Mouse (Mus musculus) midbrain, postnatal 0 days (tissue): Measurements from ENCODE around the gene Bcas1. TPM values are rescaled to one million over a fixed set of nuclear protein-coding genes. Genes with fewer than 3 reads are reported as not detected.

Source experiments
- ATAC-seq: fragments of 200-750 bp; cut with Nextera tagmentation; 2 replicates; pipeline ENCODE4 v1.8.0; 2017; ENCODE audit warnings: moderate number of reproducible peaks, mild to moderate bottlenecking, moderate TSS enrichment, moderate library complexity; ENCODE audit not compliant: low FRiP score
- DNase-seq: peaks from one replicate; pipeline ENCODE4 v3.0.0-alpha.2; 2015; ENCODE audit warnings: low spot score
- H3K27ac ChIP-seq: fragments of 300-500 bp; sonication (generic); 2 replicates; pipeline ENCODE4 v1.5.1; 2014; ENCODE audit warnings: low read depth, mild to moderate bottlenecking, low read length, mixed read lengths
- H3K27me3 ChIP-seq: fragments of 300-500 bp; sonication (generic); 2 replicates; pipeline ENCODE4 v1.6.1; 2014; ENCODE audit warnings: low read length, control low read depth, mixed read lengths; ENCODE audit not compliant: insufficient read depth
- H3K36me3 ChIP-seq: fragments of 300-500 bp; sonication (generic); 2 replicates; pipeline ENCODE4 v1.6.1; 2014; ENCODE audit warnings: low read length, control low read depth, mixed read lengths; ENCODE audit not compliant: insufficient read depth
- H3K4me1 ChIP-seq: fragments of 300-500 bp; sonication (generic); 2 replicates; pipeline ENCODE4 v1.6.1; 2014; ENCODE audit warnings: mild to moderate bottlenecking, control low read depth, antibody characterized with exemption, low read length, mixed read lengths; ENCODE audit not compliant: insufficient read depth
- H3K4me2 ChIP-seq: fragments of 300-500 bp; sonication (generic); 2 replicates; pipeline ENCODE4 v1.6.1; 2014; ENCODE audit warnings: low read depth, mild to moderate bottlenecking, low read length, mixed read lengths; ENCODE audit not compliant: poor library complexity, severe bottlenecking
- H3K4me3 ChIP-seq: fragments of 300-500 bp; sonication (generic); 2 replicates; pipeline ENCODE4 v1.5.1; 2014; ENCODE audit warnings: low read depth, mild to moderate bottlenecking, low read length, moderate library complexity
- H3K9ac ChIP-seq: fragments of 300-500 bp; sonication (generic); replicated peaks from 2 replicates; pipeline ENCODE4 v1.6.1; 2014; ENCODE audit warnings: mild to moderate bottlenecking, low read length, moderate library complexity, mixed read lengths; ENCODE audit not compliant: poor library complexity, severe bottlenecking
- H3K9me3 ChIP-seq: fragments of 300-500 bp; sonication (generic); 2 replicates; pipeline ENCODE4 v1.6.1; 2016; ENCODE audit warnings: low read length, control low read depth
- CTCF ChIP-seq: IDR thresholded peaks from 2 replicates; pipeline ENCODE4 v1.5.1; 2016; ENCODE audit warnings: antibody characterized with exemption, mild to moderate bottlenecking
- WGBS: fragments of 180-500 bp; shearing (Covaris S2); extraction: QIAGEN DNeasy Blood & Tissue Kit; methylation state at CpG from one replicate; pipeline ENCODE4 v1.1.7; 2014; 5-methylcytosine and 5-hydroxymethylcytosine counted together
- polyA plus RNA-seq: library from polyadenylated mRNA; unstranded; fragments of >200 nt; fragmentation: Nextera tagmentation; extraction: Ambion mirVana; gene quantifications from 2 replicates; pipeline ENCODE4 v1.2.1, GENCODE M21; 2015
- total RNA-seq: library from RNA; depleted of rRNA; stranded (reverse); fragments of >200 nt; gene quantifications from 2 replicates; pipeline ENCODE4 v1.2.3, GENCODE M21; 2014

The Bcas1 gene
- total and polyA plus RNA-seq, 2 experiments from 2014 or later = 7.5 to 9.6 TPM

DNA sequence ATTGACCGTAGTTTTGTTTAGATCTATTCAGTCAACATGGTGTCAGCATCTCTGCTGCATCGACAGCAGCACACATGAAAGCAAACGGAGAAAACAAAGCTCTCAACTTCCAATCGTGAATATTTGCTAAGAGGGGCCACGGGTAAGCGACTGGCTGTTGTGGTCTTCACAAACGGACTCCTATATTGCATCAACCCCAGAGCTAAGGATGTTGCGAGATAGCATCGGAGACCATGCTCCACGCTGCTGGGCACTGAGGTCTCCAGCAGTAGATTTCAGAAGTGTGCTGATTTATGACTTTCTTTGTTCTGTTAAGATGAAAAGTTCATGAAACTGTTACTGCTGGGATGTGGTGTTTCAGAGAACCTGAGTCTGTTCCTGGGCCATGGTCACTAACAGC is 54.3 kb downstream of the Bcas1 start:
- DNase-seq (no peak), ATAC-seq (no peak)
- Histone ChIP-seq H3K9me3 (no peaks in the 10 kb centered on the region), H3K4me1 (no peaks in the 10 kb centered on the region), H3K27me3 (no peaks in the 10 kb centered on the region), H3K9ac (no peak overlapping the region), H3K36me3 (no peaks in the 10 kb centered on the region), H3K4me2 (no peak overlapping the region), H3K4me3 (no peak overlapping the region), H3K27ac (no peak overlapping the region)
- WGBS = 94% methylated on average over 10 of the region's 10 CpGs
- no peak for TF ChIP-seq CTCF

DNA sequence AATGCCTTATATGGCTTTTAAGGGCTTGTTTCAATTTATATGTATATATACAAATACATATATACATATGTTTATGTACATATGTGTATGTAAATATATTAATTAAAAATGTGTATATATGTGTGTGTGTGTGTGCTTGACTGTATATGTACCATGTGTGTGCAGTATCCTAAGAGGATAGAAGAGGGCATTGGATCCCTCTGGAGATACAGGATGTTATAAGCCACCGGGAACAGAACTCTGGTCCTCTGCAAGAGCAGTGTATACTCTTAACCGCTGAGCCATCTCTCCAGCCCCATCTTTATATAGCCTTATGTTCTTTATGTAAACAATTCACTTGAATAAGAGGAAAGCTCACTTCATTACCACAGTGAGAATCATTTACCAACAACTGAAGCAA is 62.0 kb downstream of the Bcas1 start:
- Histone ChIP-seq H3K9ac (no peak overlapping the region), H3K4me1 (no peaks in the 10 kb centered on the region), H3K4me3 (no peak overlapping the region), H3K27ac (no peak overlapping the region), H3K4me2 (no peak overlapping the region), H3K9me3 (no peaks in the 10 kb centered on the region), H3K27me3 (no peaks in the 10 kb centered on the region), H3K36me3 (no peaks in the 10 kb centered on the region)
- DNase-seq (no peak), ATAC-seq (no peak)
- 100% methylated on average over 2 of the region's 2 CpGs for WGBS
- no peak for TF ChIP-seq CTCF

DNA sequence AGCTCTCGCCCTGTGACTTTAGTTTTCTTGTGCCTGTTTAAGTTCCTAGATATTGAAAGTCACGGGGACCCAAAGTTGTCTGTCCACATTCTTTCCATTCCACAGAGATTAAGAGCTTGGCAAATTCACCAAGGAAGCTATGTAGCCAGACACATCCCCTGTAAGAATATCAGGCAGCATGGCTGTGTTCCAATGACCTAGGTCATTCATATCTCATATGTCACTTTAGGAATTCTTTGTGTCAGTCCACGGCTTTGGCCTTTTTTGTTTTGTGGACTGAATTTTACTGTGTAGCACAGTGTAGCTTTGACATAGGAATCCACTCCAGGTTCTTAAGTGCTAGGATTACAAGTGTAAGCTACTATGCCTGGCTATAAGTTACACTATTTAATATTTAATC is 62.4 kb downstream of the Bcas1 start:
- Histone ChIP-seq H3K9me3 (no peaks in the 10 kb centered on the region), H3K4me1 (no peaks in the 10 kb centered on the region), H3K4me3 (no peak overlapping the region), H3K27me3 (no peaks in the 10 kb centered on the region), H3K4me2 (no peak overlapping the region), H3K9ac (no peak overlapping the region), H3K27ac (no peak overlapping the region), H3K36me3 (no peaks in the 10 kb centered on the region)
- ATAC-seq (no peak), DNase-seq (no peak)
- WGBS = 90% methylated on average over 3 of the region's 3 CpGs
- TF ChIP-seq CTCF = no peak

GRCm38 (mm10) chr2:170356667-170357374 is 70.8 kb downstream of the Bcas1 start:
- Histone ChIP-seq H3K27me3 (no peaks in the 10 kb centered on the region), H3K36me3 (no peaks in the 10 kb centered on the region), H3K27ac (no peak overlapping the region), H3K9me3 (no peaks in the 10 kb centered on the region), H3K9ac (no peak overlapping the region), H3K4me1 (no peaks in the 10 kb centered on the region), H3K4me2 (no peak overlapping the region), H3K4me3 (no peak overlapping the region)
- 0 out of 2 replicates have a peak, but pooled peaks have one; percentile 27 for ATAC-seq
- DNase-seq = no peak
- WGBS = 55% methylated on average over 16 of the region's 16 CpGs
- TF ChIP-seq CTCF = peak; percentile 49

- no peaks in the 10 kb centered on the region for H3K36me3 ChIP-seq
- H3K4me2 ChIP-seq = peak overlapping the region; percentile 23
- H3K4me3 ChIP-seq = no peak overlapping the region
- no peaks in the 10 kb centered on the region for H3K4me1 ChIP-seq
- TF ChIP-seq CTCF = peak; percentile 95
- DNase-seq (peak; percentile 90), ATAC-seq (no peak)
- H3K9ac ChIP-seq = no peak overlapping the region
- no peaks in the 10 kb centered on the region for H3K9me3 ChIP-seq
- H3K27ac ChIP-seq = 0 out of 2 replicates have a peak overlapping the region, but pooled peaks have one; percentile 19
- H3K27me3 ChIP-seq = no peaks in the 10 kb centered on the region
- 14% methylated on average over 10 of the region's 10 CpGs for WGBS
These were observed 72.7 kb downstream of the Bcas1 start for GRCm38 (mm10) chr2:170354963-170355367.

DNA sequence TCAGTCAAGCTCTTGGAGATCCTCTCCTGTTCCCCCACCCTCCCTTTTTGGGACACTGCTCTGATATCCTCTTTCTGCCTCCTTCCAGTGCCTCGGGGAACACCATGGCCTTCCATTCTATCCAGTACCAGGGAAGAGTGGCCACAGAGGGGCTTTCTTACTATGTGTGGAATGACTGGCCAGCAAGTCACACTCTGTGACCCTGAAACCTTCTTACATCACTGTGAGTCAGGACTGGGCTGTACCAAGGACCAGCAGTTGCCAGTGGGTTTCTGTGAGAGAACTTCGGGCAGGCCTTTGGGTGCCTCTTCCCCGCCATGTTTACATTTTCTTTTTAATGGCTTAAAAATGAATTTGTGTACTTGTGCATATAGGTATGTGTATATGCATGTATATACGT is 75.4 kb downstream of the Bcas1 start:
- no peak overlapping the region for H3K9ac ChIP-seq
- DNase-seq (no peak), ATAC-seq (no peak)
- H3K9me3 ChIP-seq = no peaks in the 10 kb centered on the region
- H3K27ac ChIP-seq = no peak overlapping the region
- no peak overlapping the region for H3K4me3 ChIP-seq
- H3K27me3 ChIP-seq = no peaks in the 10 kb centered on the region
- no peaks in the 10 kb centered on the region for H3K36me3 ChIP-seq
- TF ChIP-seq CTCF = no peak
- 88% methylated on average over 4 of the region's 4 CpGs for WGBS
- no peaks in the 10 kb centered on the region for H3K4me1 ChIP-seq
- no peak overlapping the region for H3K4me2 ChIP-seq
